Mouse (Mus musculus) kidney, postnatal 0 days (tissue): ENCODE data around the gene Mafg. TPM values are rescaled to one million over a fixed set of nuclear protein-coding genes. Genes with fewer than 3 reads are reported as not detected.
"Not testable (repeated sequence)": the region's sequence is repeated elsewhere in the genome, so short reads cannot be mapped to it uniquely, and the experiment has no call there.

Experiments
- ATAC-seq: fragments of 200-750 bp; cut with Nextera tagmentation; replicated peaks from 2 replicates; pipeline ENCODE4 v1.8.0; 2017; ENCODE audit warnings: low read depth, moderate number of reproducible peaks, moderate TSS enrichment, moderate library complexity; ENCODE audit not compliant: low FRiP score
- DNase-seq: peaks from one replicate; pipeline ENCODE4 v3.0.0-alpha.2; 2016; ENCODE audit warnings: low spot score
- H3K27ac ChIP-seq: fragments of 300-500 bp; sonication (generic); 2 replicates; pipeline ENCODE4 v1.5.1; 2014; ENCODE audit warnings: mild to moderate bottlenecking
- H3K27me3 ChIP-seq: fragments of 300-500 bp; sonication (generic); 2 replicates; pipeline ENCODE4 v1.6.1; 2014; ENCODE audit warnings: low read length, mixed read lengths; ENCODE audit not compliant: insufficient read depth
- H3K36me3 ChIP-seq: fragments of 300-500 bp; sonication (generic); 2 replicates; pipeline ENCODE4 v1.6.1; 2014; ENCODE audit warnings: low read length, mixed read lengths; ENCODE audit not compliant: insufficient read depth
- H3K4me1 ChIP-seq: fragments of 300-500 bp; sonication (generic); replicated peaks from 2 replicates; pipeline ENCODE4 v1.6.1; 2014; ENCODE audit warnings: antibody characterized with exemption, low read length, mixed read lengths; ENCODE audit not compliant: insufficient read depth
- H3K4me2 ChIP-seq: fragments of 300-500 bp; sonication (generic); 2 replicates; pipeline ENCODE4 v1.6.1; 2014; ENCODE audit warnings: mild to moderate bottlenecking, low read length, moderate library complexity, mixed read lengths
- H3K4me3 ChIP-seq: fragments of 300-500 bp; sonication (generic); replicated peaks from 2 replicates; pipeline ENCODE4 v1.5.1; 2014; ENCODE audit warnings: low read depth, low read length
- H3K9ac ChIP-seq: fragments of 300-500 bp; sonication (generic); 2 replicates; pipeline ENCODE4 v1.6.1; 2014; ENCODE audit warnings: low read depth, low read length
- H3K9me3 ChIP-seq: fragments of 300-500 bp; sonication (generic); replicated peaks from 2 replicates; pipeline ENCODE4 v1.6.1; 2016; ENCODE audit warnings: low read length, inconsistent platforms, mixed read lengths
- CTCF ChIP-seq: IDR thresholded peaks from 2 replicates; pipeline ENCODE4 v1.5.1; 2016; ENCODE audit warnings: antibody characterized with exemption, low read depth, mild to moderate bottlenecking, moderate library complexity
- WGBS: fragments of 180-500 bp; shearing (Covaris S2); extraction: QIAGEN DNeasy Blood & Tissue Kit; methylation state at CpG from one replicate; pipeline ENCODE4 v1.1.7; 2014; 5-methylcytosine and 5-hydroxymethylcytosine counted together
- polyA plus RNA-seq: library from polyadenylated mRNA; unstranded; fragments of >200 nt; fragmentation: Nextera tagmentation; extraction: Ambion mirVana; gene quantifications from 2 replicates; pipeline ENCODE4 v1.2.1, GENCODE M21; 2015

Gene Mafg
- polyA plus RNA-seq, 1 experiment from 2014 or later: 26.5 TPM

DNA sequence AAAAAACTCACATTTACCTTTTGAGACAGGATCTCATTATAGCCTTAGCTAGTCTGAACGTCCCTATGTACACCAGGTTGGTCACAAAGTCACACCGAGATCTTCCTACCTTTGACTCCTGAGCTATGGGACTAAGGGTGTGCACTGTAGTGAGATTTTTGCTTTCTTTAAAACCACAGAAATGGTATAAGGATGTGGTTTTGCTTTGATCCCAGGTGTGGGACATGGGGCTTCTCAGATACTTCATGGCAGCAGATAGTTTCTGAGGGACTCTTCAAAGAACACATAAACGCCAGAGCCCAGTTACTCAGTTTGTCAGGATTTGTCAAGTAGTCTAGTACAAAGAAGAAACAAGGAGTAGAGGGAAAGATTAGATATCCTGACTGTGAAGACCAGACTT is 32.7 kb downstream of the Mafg start:
- DNase-seq (no peak), ATAC-seq (no peak)
- no peak overlapping the region for H3K4me2 ChIP-seq
- no peak overlapping the region for H3K4me3 ChIP-seq
- no peak overlapping the region for H3K9ac ChIP-seq
- H3K4me1 ChIP-seq: peaks cover 10% of the 10 kb centered on the region; the same call in 1 of the 2 replicates
- no peaks in the 10 kb centered on the region for H3K9me3 ChIP-seq
- H3K36me3 ChIP-seq: peaks cover 43% of the 10 kb centered on the region
- no peak overlapping the region for H3K27ac ChIP-seq
- 91% methylated on average over 3 of the region's 3 CpGs for WGBS
- no peaks in the 10 kb centered on the region for H3K27me3 ChIP-seq
- no peak for TF ChIP-seq CTCF

DNA sequence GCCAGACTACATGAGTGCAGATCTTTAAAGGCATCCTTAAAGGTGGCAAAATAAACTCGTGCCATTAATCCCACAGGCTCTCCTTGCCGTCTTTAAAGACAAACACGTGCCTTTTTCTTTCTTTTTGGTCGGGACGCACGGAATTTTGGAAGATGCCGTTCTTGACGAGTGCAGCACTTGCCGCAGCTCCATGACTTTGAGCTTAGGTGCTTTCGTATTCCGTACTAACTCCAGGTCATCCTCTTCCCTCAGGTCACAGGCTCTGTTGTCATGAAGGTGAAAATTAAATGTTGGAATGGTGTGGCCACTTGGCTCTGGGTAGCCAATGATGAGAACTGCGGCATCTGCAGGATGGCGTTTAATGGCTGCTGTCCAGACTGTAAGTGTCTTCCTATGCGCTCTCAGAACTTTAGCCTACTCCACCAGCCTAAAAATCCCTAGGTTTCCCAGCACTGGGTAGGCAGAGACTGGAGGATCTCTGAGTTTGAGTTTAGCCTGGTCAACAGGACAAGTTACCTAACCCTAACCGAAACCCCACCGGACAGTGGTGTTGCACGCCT is 34.3 kb downstream of the Mafg start:
- no peak for ATAC-seq

DNA sequence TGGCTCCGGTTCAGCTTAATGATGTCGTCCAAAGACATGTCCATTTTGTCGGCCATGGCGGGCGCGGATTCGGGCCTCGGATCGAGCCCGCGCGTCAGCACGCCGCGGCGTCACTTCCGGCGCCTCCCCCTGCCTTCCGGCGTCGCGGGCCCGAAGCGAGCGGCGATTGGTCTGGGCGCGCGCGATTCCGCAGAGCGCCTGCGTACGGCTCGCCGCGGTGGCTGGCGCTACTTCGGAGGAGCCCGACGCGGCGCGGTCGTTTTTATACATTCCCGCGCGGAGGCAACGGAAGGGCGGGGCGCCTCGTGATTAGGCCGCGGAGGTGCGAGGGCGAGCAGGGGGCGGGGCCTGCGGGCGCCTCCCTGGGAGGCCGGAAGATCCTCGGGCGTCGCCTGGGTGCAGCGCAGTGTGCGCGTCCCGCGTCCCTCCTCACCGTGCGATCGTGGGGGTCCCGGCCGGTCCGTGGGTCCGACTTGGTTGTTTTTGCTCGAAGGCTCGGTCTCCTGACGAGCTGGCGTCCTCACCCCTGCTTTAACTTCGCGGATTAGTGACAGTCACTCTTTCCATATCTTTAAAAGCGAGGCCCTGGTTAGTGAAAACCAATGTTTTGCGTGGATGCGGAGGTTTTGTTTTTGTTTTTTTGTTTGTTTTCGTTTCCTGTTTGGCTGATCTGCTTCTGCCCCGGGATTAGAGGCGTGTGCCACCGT is 35.0 kb downstream of the Mafg start, which contains the start of the genes Alyref and Anapc11:
Gene Alyref (minus strand): TSS at position 83 of the 707 bp plus-strand sequence.
Gene Anapc11 (plus strand): TSS at position 139 of the 707 bp plus-strand sequence.
- peak within 1 kb of the TSS; percentile 97 for H3K4me3 ChIP-seq
- peaks cover 38% of the 10 kb centered on the region for H3K36me3 ChIP-seq
- H3K27me3 ChIP-seq: no peaks in the 10 kb centered on the region
- ATAC-seq (peak; percentile 95), DNase-seq (peak; percentile 98)
- H3K4me2 ChIP-seq: peak within 1 kb of the TSS; percentile 90
- H3K27ac ChIP-seq: peak within 1 kb of the TSS; percentile 94
- H3K4me1 ChIP-seq: peaks cover 10% of the 10 kb centered on the region; the same call in 1 of the 2 replicates
- peak; percentile 14; the same call in 1 of the 2 replicates for TF ChIP-seq CTCF
- peak within 1 kb of the TSS; percentile 99 for H3K9ac ChIP-seq
- no peaks in the 10 kb centered on the region for H3K9me3 ChIP-seq
- WGBS: under 1% methylated on average over 88 of the region's 88 CpGs

More for the DNA sequence above, 34.3 kb downstream of the Mafg start:
- peaks cover 38% of the 10 kb centered on the region for H3K36me3 ChIP-seq
- no peaks in the 10 kb centered on the region for H3K9me3 ChIP-seq
- peak overlapping the region; percentile 94 for H3K27ac ChIP-seq
- peak overlapping the region; percentile 97 for H3K4me3 ChIP-seq
- no peak for TF ChIP-seq CTCF
- H3K27me3 ChIP-seq: no peaks in the 10 kb centered on the region
- H3K4me2 ChIP-seq: peak overlapping the region; percentile 90
- no peak for DNase-seq
- WGBS: 38% methylated on average over 17 of the region's 17 CpGs
- H3K4me1 ChIP-seq: peaks cover 10% of the 10 kb centered on the region; the same call in 1 of the 2 replicates
- peak overlapping the region; percentile 60 for H3K9ac ChIP-seq

DNA sequence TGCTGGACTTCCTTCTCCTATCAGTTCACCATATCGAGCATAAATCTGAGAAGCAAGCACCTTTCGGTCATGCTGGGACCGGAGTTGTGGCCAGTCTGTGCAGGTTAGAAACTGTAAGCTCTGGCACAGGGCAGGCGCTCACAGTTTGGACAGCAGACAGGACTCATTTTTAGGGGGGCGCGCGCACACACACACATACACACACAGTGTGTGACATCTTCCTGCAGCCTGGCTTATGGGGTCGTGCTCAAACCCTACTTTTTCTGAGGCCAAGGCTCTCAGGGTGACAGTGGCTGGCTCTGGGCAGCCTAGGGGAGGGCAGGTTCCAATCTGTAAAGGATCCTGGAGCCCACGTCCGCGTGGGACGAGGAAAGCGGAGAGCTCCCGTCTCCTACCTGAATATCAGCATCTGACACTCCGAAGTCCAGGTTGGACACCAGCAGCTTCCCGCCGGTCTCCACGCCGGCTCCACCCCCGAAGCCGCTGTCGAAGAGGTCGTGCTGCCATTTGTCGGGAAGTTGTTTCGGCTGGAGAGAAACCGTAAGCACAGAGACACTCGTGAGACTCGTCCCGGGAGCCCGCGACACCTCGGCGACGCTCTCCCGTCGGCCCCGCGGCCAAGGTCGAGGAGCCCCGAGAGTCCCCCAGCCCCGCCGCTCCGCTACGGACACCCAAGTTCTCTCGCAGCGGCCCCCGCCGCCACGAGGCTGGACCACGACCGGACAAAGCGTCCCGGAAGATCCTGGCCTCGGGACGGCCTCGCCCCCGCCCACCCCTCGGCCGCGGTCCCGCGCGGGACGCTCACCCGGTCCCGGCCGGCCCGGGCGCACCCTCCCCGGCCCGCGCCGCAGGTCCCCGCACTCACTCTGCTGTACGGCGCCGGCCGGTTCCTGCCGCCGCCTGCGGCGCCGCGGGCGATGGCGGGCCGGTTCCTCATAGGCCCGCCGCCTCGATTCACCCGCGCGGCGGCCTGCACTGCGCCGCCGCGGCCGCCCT is 35.9 kb downstream of the Mafg start:
- Histone ChIP-seq H3K9ac (peak overlapping the region; percentile 99), H3K4me3 (peak overlapping the region; percentile 97), H3K4me1 (peaks cover 10% of the 10 kb centered on the region; the same call in 1 of the 2 replicates), H3K9me3 (no peaks in the 10 kb centered on the region), H3K27me3 (no peaks in the 10 kb centered on the region), H3K4me2 (peak overlapping the region; percentile 90), H3K36me3 (peaks cover 41% of the 10 kb centered on the region), H3K27ac (peak overlapping the region; percentile 94)
- WGBS: 4% methylated on average over 79 of the region's 99 CpGs
- no peak for TF ChIP-seq CTCF
- peak; percentile 53 for DNase-seq
- peak; percentile 61 for ATAC-seq

DNA sequence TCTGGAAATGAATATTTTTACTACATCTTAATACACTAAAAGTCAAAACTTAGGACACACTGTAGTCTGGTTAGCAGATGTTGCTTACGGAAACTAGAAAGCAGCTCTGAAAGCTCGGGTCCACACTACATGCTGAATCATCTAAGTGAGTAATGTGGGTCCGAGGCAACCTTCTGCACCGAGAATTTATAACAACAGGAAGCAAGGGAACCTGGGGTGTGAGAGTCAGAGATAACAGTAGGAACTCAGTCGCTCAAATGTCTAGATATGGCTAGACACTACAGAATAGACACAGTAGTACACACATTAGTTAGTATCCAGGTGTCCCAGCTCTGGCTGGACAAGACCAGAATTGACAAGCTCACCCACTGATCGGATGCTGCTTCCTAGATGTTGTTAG is 44.9 kb downstream of the Mafg start:
- Histone ChIP-seq H3K36me3 (peaks cover 52% of the 10 kb centered on the region), H3K27ac (no peak overlapping the region), H3K9me3 (no peaks in the 10 kb centered on the region), H3K27me3 (no peaks in the 10 kb centered on the region), H3K9ac (no peak overlapping the region), H3K4me3 (no peak overlapping the region), H3K4me1 (no peaks in the 10 kb centered on the region), H3K4me2 (no peak overlapping the region)
- DNase-seq (no peak), ATAC-seq (no peak)
- 90% methylated on average over 6 of the region's 6 CpGs for WGBS
- no peak for TF ChIP-seq CTCF

DNA sequence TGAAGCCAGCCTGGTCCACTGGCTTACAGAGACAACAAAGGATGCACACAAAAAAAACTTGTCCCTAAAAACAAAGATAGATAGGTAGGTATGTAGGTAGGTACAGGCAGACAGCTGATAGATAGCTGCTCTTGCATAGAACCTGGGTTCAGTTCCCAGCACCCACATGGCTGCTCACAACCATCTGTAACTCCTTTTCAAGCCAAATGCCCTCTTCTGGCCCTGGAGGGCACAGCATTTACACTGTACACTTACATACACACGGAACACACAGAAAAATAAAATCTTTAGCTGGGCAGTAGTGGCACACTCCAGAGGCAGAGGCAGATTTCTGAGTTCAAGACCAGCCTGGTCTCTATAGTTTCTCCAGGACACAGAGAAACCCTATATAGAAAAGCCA is 49.5 kb downstream of the Mafg start:
- TF ChIP-seq CTCF: 0 out of 2 replicates have a peak, but pooled peaks have one; percentile 1
- H3K4me2 ChIP-seq: no peak overlapping the region
- ATAC-seq: no peak
- no peak overlapping the region for H3K4me3 ChIP-seq
- no peaks in the 10 kb centered on the region for H3K27me3 ChIP-seq
- WGBS: 100% methylated on average over 1 of the region's 1 CpGs
- H3K9me3 ChIP-seq: no peaks in the 10 kb centered on the region
- peaks cover 33% of the 10 kb centered on the region; the same call in 1 of the 2 replicates for H3K36me3 ChIP-seq
- H3K9ac ChIP-seq: no peak overlapping the region
- no peak overlapping the region for H3K27ac ChIP-seq
- peaks cover 12% of the 10 kb centered on the region for H3K4me1 ChIP-seq
- no peak for DNase-seq

DNA sequence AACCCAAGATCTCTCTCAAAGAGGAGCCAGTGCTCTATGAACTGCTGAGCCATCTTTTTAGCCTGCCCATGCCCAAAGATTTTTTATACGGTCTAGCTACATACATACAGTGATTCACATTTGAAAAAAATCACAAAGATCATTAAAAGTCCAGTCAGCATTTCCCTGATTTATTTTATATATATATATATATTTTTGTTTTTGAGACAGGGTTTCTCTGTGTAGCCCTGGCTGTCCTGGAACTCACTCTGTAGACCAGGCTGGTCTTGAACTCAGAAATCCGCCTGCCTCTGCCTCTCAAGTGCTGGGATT is 50.5 kb downstream of the Mafg start:
- not testable (repeated sequence) for H3K27me3 ChIP-seq, ATAC-seq, H3K4me3 ChIP-seq, H3K27ac ChIP-seq, DNase-seq, H3K4me2 ChIP-seq, H3K9me3 ChIP-seq, H3K9ac ChIP-seq
- H3K36me3 ChIP-seq: peaks cover 35% of the 10 kb centered on the region
- H3K4me1 ChIP-seq: peaks cover 12% of the 10 kb centered on the region
- WGBS: 87% methylated on average over 2 of the region's 2 CpGs
